Mouse (Mus musculus): ENCODE data around the gene 2310007B03Rik. TPM values are rescaled to one million over a fixed set of nuclear protein-coding genes. Genes with fewer than 3 reads are reported as not detected.

The 2310007B03Rik gene
- not detected for total RNA-seq (2023)

GRCm38 (mm10) chr1:93160501-93161133 is at the start of gene 2310007B03Rik:
TSS of gene 2310007B03Rik (minus strand) at chr1:93160948.

GRCm38 (mm10) chr1:93168295-93168775 is 7.6 kb upstream of the 2310007B03Rik start, which contains the start of gene Crocc2:
TSS of gene Crocc2 (plus strand) at chr1:93168725.

GRCm38 (mm10) chr1:93135036-93135526 is 25.7 kb downstream of the 2310007B03Rik start, which contains the start of gene Agxt:
TSS of gene Agxt (plus strand) at chr1:93135240.

GRCm38 (mm10) chr1:93101571-93102061 is 59.1 kb downstream of the 2310007B03Rik start, which contains the start of gene Kif1a:
TSS of gene Kif1a (minus strand) at chr1:93101951.

Other genes starting within 250 kb of the 2310007B03Rik start
- gene Capn10, start 226.6 kb downstream of the 2310007B03Rik start, total RNA-seq (2023), result 13.0 TPM
- 0.62 TPM for gene Gpr35, start 210.1 kb downstream of the 2310007B03Rik start, total RNA-seq (2023)
- not detected for gene Aqp12, start 154.6 kb downstream of the 2310007B03Rik start, total RNA-seq (2023)
- not detected for gene Kif1a, start 59.0 kb downstream of the 2310007B03Rik start, total RNA-seq (2023)
- gene Agxt, start 25.7 kb downstream of the 2310007B03Rik start, total RNA-seq (2023), result not detected
- gene Crocc2, start 7.8 kb upstream of the 2310007B03Rik start, total RNA-seq (2023), result not detected
- gene Sned1, start 74.9 kb upstream of the 2310007B03Rik start, total RNA-seq (2023), result 1.2 TPM
- gene Mterf4, start 145.0 kb upstream of the 2310007B03Rik start, total RNA-seq (2023), result 15.4 TPM
- gene Ppp1r7, start 181.9 kb upstream of the 2310007B03Rik start, total RNA-seq (2023), result 25.2 TPM
- 2.8 TPM for gene Pask, start 182.5 kb upstream of the 2310007B03Rik start, total RNA-seq (2023)
- gene Ano7, start 213.0 kb upstream of the 2310007B03Rik start, total RNA-seq (2023), result not detected